Mouse (Mus musculus) T-cell, adult 2 months (primary cell): ENCODE measurements around the gene Agmo.

Experiments used
- DNase-seq: peaks from one replicate; pipeline ENCODE4 v3.0.0; 2022; ENCODE audit warnings: low spot score

Agmo gene

DNA sequence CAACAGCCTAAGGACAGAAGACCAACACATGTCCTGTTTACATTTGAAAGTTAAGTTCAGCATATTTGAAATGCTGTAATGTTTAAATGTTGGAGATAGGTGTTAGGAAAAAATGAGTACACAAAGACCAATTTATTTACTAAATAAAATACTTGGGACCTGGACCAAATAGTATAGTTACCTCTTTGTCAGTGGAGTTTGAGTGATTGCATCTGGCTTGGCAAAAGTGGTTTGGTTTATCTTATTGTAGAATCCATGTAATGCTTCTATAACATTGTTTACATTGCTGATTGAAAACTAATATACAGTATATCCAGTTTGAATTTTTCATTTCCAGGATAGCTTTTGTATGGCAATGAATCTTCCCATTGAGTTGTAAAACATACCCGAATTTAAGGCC, 193.0 kb downstream of the Agmo start:
- no peak for DNase-seq

DNA sequence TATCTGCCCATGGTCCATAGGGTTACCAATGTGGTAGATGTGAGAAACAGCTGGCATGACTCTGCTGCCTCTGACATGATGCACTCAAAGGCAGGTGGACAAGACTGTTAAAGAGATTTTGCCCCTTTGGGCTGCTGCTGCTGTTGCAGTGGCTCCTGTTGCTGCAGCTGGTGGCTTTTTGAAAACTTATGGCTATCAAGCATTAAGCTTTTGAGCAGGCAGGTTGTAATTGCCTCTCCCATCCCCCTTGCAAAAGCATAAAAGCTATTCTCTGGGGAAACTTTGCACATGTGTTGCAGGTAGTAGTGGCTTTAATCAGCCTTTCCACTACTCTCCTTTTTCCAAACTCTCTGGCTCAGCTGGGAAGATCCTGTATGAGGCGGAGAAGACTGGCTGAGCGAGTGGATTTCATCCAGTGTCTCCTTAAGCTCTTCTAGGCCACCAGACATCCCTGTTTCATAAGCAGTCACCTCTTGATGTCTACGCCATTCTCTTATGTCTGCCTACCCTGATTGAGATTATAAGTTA, 201.1 kb downstream of the Agmo start:
- DNase-seq, result no peak

GRCm38 (mm10) chr12:37445255-37445654, 203.8 kb downstream of the Agmo start:
- DNase-seq, result no peak

DNA sequence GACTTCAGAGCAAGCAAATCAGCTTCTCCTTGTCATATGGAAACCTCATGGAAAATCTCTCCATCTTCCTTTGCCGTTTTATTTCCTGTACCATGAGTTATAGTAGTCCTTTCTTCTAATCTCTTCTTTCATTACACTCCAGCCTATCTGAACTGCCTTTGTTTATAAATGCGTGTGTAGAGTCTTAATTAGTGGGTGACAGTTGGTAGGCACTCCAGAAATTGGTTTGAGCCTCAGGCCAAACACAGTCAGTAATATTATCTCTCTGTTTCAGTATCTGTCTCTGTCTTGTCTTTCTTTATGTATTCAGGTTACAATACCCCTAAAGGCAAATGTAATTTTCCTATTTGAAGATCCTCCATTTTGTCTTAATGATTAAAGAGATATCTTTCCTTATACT, 208.2 kb downstream of the Agmo start:
- no peak for DNase-seq

GRCm38 (mm10) chr12:37450366-37451156, 209.1 kb downstream of the Agmo start:
- no peak for DNase-seq

DNA sequence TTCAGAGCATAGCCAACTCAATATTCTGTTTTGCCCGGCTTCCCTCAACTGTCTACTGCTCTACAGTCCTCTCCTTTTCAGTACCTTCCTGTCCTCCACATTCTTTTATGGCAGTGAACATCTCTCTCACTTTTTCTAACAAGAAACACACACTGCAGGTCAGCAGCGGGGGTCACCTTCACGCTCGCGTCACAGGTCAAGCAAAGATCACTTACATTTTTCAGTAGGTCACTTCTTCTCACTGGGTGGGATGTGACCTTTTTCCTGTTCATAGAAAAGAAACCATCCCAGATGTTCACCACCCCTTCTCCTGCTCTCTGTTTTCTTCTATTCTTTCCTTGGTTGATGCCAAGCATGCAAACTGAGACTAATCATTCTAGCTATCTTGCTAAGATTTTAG, 230.2 kb downstream of the Agmo start:
- no peak for DNase-seq

DNA sequence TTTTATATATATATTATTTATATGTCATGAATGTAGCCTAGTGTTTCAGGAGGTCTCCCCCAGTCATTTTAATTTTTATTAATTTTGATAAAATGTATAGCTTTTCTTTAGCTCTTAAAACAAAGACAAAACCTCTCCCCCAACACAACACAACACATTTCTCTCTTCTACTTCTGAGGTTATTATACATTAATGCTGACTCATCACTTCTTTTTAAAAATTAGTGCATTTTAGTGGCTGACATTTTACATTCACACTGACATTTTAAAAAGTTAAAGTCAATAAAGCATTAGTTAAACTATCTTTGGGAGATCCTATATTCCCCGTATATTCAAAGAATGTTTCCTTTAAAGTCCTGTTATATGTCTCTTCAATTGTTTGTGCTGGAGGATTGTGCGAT, 235.4 kb downstream of the Agmo start:
- DNase-seq, result no peak

GRCm38 (mm10) chr12:37487991-37488390, 246.6 kb downstream of the Agmo start:
- DNase-seq, result no peak

DNA sequence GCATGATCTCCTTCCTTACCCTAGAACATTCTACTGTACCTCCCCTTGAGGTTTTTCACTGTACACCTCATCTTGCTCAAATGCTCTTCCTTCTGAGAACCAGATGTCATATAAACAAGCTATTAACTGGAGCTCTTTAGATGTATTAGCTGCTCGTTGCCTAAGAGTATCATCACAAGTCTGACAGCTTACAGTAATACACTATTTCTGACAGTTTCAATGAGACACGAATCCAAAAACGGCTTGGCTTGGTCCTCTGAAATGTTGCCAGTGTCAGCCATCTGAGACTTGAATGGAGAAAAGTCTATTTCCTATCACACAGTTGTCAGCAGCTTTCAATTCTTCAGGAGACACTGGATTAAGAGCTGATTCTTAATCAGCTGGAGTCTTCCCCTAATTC, 257.4 kb downstream of the Agmo start:
- DNase-seq, result no peak

- DNase-seq, result no peak
These were observed 266.0 kb downstream of the Agmo start for GRCm38 (mm10) chr12:37507406-37507805.

DNA sequence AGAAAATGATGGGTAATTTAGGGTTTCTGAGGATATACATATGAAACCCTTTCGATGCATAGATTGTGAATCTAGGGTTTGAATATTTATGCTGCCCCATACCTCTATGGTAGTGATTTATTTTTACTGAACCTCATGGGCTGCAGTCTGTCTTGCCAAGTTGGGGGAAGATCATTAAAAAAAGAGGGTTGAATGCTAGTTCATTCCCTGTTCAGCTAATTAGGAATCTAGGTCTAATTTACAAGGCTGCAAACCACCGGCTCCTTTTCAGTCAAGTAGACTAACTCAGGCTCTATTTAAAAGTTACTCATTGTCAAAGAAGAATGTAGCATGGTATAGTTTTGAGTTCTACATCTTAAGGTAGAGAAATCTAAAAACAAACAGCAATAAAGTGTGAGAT, 266.4 kb downstream of the Agmo start:
- no peak for DNase-seq

- DNase-seq, result no peak
These were observed 280.3 kb downstream of the Agmo start for GRCm38 (mm10) chr12:37521772-37522171.

- no peak for DNase-seq
These were observed 283.2 kb downstream of the Agmo start for GRCm38 (mm10) chr12:37524662-37525061.

- no peak for DNase-seq
These were observed 299.6 kb downstream of the Agmo start for GRCm38 (mm10) chr12:37540994-37541393.

GRCm38 (mm10) chr12:37558284-37558683, 316.8 kb downstream of the Agmo start:
- no peak for DNase-seq

GRCm38 (mm10) chr12:37565882-37566596, 324.6 kb downstream of the Agmo start:
- no peak for DNase-seq

DNA sequence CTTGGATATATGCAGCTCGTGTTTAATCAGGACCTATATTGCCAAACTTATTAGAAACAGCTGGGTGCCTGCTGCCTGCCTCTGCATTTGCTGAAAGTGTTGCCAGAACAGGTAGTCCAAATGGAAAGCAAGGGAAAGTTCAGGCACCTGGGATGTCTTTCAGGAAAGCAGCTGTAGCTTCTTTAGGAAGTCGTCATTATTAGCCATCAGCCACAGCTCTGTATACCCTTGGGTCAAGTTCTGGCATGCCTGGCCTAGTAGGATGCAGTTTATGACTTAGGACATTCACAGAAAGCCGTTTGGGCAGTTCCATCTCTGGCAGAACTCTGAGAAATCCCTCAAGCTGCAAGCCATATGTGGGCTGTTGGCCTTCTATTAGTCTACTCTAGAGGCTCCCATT, 330.5 kb downstream of the Agmo start:
- no peak for DNase-seq

DNA sequence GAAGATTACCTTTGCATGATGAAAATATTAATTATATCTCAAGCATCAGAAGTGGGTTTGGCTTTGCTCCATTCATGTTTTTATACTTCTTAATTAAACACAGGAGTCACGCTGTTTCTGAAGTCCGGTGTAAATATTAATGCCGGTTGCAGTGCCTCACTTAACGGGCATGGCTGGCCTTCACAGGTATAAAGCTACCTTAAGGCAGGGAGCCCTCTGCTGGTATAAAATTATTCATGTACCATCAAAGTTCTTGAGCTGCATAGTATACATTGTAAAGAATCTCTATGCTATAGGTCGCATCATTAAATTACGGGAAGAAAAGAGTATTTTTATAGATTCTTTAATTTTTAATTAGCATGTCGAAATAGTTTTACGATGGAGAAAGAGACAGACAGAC, 341.3 kb downstream of the Agmo start:
- DNase-seq, result no peak

GRCm38 (mm10) chr12:37592853-37593252, 351.4 kb downstream of the Agmo start:
- DNase-seq, result no peak

GRCm38 (mm10) chr12:37612837-37613236, 371.4 kb downstream of the Agmo start:
- DNase-seq, result no peak

GRCm38 (mm10) chr12:37614769-37615168, 373.3 kb downstream of the Agmo start:
- no peak for DNase-seq

GRCm38 (mm10) chr12:37624078-37624477, 382.6 kb downstream of the Agmo start:
- DNase-seq, result no peak
